Mouse (Mus musculus): ENCODE measurements around the gene Robo3.

GRCm38 (mm10) chr9:37433823-37434560 lies 946 bp upstream of the Robo3 start:
- TF ChIP-seq CTCF (conservative IDR thresholded peaks at IDR 0.05; ENCODE audit: low read length) (no peak), POU5F1 (IDR thresholded peaks at IDR 0.05; ENCODE audit: borderline replicate concordance, low read length) (no peak)
